Mouse (Mus musculus) cortical plate, adult 2 months (tissue): ENCODE measurements around the gene Kntc1.

Source experiments
- CTCF ChIP-seq: fragments of 200-500 bp; IDR thresholded peaks from 2 replicates; pipeline ENCODE4 v1.5.1; 2011; ENCODE audit warnings: mild to moderate bottlenecking, control low read depth, low read length; ENCODE audit not compliant: insufficient read depth; ENCODE audit errors: extremely low read depth
- POLR2A ChIP-seq: fragments of 200-500 bp; IDR thresholded peaks from 2 replicates; pipeline ENCODE4 v1.6.1; 2011; ENCODE audit warnings: mild to moderate bottlenecking, low read length, control low read depth; ENCODE audit not compliant: insufficient read depth; ENCODE audit errors: extremely low read depth

GRCm38 (mm10) chr5:123806334-123806733 is 56.8 kb downstream of the Kntc1 start:
- TF ChIP-seq POLR2A (0 out of 2 replicates have a peak, but pooled peaks have one; percentile 38), CTCF (no peak)
